Mouse (Mus musculus) megakaryocyte-erythroid progenitor cell, adult 5-6 weeks (primary cell): ENCODE results near the gene Lhfpl2. TPM values are rescaled to one million over a fixed set of nuclear protein-coding genes. Genes with fewer than 3 reads are reported as not detected.

Experiments
- ATAC-seq: replicated peaks from 2 replicates; pipeline ENCODE4 v1.8.0; 2016; ENCODE audit warnings: mild to moderate bottlenecking, inconsistent platforms; ENCODE audit not compliant: severe bottlenecking, poor library complexity, low FRiP score, low TSS enrichment
- total RNA-seq, 2 experiments: library from RNA; stranded (forward) in 1 of 2; stranded (reverse) in 1 of 2; fragments of 200-1000, 215-1000 nt in 1 of 2; fragments of >200 nt in 1 of 2; fragmentation: Nextera tagmentation in 1 of 2; gene quantifications; 2 replicates each; pipeline ENCODE4 v1.2.3; 2014 to 2017

Gene Lhfpl2
- total RNA-seq, 2 experiments from 2014 or later: 24.2 to 29.7 TPM

DNA sequence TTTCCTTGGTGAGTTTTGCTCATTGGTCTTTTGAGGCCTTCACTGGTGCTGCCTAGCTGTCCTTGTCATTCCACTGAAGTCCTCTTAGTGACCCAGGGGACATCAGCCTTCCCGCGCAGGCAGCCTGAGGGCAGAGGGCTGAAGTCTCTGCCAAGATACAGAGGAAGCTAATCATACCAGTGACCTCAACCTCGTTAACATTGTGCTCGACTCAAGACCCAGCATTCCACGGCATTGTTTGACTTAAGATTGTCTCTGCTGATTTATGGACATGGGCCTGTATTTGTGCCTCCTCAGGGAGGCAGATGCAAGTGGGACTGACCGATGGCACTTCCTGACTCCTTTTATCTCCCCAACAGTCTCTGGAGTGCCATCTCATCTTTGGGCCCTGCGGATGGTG is 7.0 kb downstream of the Lhfpl2 start:
- no peak for ATAC-seq

DNA sequence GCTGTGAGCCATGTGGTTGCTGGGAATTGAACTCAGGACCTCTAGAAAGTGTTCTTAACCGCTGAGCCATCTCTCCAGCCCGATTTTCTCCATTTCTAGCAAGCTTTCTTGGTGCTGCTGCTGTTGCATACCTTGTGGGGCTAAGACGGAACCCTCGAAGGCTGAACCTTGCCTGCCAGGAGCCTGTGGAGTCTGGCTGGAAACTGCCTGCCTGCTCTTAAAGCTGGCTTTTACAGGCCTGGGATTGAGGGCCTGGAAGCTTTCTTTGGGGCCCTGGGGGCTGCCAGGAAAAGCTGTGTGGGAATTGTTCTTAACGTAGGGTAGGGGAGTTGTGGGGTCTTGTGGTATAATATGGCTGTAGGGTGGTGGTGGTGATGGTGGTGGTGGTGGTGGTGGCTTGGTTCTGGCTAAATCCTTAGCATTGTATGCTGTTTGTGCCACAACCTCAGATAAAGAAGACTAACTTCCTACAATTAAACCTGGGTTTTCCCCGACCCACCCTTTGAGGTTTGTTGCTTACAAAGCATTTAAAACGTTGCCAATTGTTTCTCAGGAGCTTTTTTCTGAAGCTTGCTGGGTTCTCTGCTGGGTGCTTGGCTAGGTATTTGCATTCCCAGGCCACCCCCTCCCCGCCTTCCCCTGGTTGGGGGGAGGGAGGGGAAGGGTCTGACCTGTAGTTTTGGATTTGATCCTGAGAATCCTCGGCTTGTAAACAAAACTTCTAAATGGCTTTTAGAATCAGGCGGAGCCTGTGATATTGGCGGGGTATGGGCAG is 7.9 kb downstream of the Lhfpl2 start:
- no peak for ATAC-seq

DNA sequence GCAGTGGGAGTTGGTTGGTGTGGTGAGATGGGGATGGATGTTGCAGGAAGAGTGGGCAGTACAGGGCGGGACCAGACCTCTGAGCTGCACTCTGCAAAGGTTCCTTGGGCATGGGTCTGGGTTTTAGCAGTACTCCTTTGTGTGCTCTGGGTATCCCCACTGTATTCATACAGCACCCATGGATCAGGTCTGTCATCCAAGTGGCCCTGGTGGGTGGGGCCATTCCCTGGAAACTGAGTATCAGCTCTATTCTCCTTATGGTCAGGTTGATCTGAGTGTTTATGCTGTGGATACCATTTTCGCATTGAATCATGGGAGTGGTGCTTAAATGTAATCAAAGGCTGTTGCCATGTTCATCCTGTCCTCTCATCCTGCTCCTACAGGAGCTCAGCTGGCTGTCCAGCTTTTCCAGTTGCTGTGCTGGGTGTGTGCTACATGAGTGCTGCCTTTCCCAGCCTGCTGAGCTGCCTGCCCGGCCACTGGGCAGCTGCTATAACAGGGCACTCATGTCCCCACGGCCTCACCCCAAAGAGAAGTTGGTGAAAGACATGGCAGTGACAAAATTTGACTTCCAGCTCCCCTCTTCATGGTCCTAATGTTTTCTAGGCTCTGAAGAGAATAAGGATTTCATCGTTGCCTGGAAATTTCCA is 9.2 kb downstream of the Lhfpl2 start:
- ATAC-seq: no peak

DNA sequence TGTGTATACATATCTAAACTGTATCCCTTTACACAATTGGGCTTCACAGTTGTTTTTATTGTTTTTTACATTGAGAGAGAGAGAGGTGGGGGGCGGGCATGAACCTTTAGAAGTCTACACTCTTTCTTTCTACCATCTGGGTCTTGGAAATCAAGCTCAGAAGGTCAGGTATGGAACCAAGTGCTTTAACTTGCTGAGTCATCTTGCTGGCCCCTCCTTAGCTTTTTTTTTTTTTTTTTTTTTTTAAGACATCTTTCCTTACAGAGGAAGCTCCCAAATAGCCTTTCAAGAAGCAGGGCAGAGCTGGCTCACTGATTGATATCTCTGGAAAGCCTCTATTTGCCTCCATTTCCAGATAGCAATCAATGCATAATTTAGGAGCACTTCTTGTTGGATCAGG is 10.7 kb downstream of the Lhfpl2 start:
- ATAC-seq: no peak

DNA sequence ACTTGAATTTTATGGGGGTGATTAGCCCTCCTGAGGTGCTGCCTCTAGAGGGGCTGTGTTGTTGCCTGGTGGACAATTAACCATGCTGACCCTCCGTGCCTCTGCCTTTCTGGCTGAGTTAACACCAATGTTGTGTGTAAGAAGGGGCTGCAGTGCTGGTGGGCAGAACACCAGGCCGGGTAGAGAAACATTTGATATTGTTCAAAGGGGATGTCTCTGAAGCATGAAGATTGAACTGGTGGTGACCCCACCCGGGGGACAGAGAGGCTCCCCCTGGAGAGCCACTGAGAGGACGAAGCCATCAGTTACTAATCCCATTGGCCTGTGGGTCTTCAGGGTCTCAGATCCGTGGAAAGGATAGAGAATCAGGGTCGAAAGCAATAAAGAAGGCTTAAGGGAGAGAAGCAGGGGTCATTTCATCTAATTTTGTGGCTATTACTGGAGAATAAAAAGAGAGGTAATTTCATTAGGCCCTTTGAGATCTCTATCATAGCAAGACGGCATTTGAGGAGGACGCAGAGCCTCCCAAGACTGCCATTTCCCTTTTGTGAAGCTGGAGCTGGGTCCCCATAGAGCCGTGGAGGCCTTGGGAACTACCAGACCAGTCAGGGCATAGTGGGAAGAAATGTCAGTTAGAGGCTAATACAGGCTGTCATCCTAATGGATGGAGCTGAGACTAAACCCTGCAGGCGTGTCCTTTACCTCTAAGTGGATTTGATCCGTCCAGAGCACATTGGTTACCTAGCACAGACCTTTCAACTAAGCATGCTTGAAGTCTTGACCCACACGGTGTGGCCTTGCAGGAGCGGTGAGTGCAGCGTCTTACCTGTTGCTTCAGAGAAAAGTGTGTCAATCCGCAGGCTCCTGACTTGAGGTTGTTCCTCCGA is 12.1 kb downstream of the Lhfpl2 start:
- no peak for ATAC-seq

DNA sequence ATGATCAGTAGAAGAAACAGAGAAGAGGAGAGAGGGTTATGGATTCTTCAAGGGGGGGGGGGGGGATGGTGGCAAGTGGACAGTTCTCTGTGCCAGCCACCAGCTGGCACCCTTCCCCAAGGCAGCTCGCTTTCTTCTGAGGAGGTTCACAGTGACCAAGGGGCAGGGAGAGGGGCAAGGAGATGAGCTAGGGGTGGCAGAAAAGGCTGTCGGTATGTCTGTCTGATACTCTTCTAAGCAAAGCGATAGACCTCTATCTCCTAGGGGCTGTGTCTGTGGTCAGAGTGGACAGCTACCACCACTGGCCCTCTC is 12.7 kb downstream of the Lhfpl2 start:
- ATAC-seq: no peak

DNA sequence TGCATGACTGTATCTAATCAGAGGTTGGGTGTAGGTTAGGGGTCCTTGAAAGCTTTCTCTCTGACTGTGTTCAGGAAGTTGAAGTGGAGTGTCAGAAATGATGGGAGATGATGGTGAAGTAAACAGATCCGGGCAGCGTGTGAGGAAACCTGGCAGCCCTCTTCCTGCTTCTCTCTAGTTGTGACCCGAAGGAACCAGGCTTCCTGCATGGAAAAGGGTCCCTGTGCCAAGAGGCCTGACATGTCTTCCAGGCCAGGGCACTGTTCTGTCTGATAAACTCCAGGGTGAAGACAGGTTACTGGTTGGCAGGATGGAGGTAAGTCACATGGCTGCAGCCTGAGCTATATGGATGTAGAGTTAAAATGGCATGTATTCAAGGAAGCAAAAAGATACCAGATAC is 13.3 kb downstream of the Lhfpl2 start:
- ATAC-seq: peak; percentile 70

DNA sequence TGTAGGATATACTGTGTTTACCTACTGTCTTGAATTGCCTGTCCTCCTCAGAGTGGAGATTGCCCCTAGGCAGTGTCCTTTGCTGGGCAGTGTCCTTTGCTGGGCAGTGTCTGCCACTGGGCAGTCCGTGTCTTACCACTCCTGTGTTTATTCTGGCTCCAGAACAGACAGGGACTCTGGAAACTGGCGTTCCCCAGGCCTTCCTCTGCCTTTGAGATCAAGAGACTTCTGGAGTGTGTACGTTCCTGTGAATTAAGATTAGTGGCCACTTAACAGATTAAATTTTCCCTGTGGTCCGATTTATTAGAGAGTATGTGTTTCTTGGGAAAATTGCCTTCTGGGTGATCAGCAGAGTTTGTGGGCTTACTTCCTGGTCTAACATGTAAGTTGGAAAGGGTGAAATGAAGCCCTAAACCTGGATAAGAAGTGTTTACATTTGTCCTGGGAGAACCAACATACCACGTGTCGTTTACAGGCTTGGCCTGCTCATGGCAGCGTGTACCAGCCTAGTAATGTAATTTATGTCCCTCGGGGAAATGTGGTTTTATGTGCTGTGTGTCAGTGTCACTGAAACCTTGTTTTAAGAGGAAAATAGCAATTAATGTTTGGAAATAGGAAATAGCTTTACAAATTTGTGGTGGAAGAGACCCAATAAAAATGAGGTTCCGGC is 15.6 kb downstream of the Lhfpl2 start:
- no peak for ATAC-seq

DNA sequence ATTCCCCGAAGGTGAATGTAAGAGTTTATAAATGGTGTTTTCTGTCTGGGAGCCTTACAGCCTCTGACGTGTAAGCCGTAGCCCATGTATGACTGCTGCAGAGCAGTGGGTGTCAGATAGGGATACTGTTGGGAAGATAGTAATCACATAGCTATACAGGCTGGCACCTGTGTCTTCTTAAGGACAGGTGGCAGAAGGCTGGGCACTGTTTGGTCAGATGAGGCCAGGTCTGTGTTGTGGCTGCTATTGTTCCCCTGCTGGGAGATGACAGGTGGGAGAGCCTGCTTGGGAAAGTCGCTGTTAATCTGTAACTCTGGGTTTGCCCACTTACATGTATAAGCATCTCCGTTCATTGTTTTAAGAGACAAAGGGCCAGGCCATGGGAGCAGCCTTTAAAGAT is 16.1 kb downstream of the Lhfpl2 start:
- no peak for ATAC-seq

DNA sequence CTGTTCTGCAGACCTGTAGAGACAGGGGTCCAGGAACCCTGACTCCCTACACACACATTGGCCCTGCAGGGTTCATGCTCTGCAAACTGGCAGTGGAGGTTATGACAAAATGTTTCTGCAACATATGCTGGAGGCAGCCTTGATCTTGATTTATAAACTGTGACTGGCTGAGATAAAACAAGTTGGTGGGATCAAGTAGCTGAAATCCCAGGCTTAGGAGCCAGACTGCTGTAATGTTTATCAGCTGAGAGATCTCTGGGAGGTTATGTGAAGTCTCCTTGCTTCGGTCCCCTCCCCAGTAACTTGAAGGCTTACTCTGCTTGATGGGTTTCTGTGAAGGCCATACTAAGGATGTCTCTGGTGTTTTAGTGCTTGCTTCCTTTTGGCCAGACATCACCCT is 17.6 kb downstream of the Lhfpl2 start:
- no peak for ATAC-seq

DNA sequence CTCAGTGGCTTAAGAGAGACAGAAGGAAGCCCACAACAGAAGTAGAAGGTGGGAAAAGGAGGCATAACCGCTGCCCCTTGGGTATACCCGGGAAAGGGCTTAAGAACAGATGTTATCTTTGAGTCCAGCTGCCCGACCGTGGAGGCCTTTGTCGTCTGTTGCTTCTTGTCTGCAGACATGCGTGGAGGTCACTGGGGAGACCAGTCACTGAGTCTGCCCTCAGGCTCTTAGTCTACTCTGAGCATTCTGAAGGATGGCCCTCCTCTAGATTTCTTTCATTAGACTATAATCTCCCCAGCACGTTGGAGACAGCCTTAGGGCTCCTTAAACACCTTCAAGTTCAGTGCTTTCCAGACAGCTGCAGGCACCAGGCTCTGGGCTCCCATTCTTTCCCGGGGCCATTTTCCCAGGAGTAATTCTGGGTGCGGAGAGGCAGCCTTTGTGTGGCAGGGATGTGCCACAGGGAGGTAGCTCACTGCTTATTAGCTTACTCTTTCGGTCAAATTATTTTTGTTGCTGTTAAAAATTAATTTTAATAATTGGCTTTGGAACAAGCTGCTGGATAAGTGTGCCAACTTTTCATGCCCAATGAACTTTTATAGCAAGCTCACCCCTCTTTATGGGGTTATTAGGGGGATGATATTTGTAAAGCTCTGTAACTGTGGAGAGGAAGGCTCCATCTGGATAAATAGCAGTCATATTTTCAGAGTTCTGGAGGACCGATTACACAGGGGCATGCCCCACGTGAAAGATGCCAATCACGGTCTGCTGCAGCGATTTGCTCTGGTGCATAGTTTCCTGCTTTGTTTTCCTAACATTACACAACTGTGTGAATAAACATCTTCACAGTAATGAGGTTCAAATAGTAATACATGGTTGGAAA is 19.8 kb downstream of the Lhfpl2 start:
- ATAC-seq: no peak

DNA sequence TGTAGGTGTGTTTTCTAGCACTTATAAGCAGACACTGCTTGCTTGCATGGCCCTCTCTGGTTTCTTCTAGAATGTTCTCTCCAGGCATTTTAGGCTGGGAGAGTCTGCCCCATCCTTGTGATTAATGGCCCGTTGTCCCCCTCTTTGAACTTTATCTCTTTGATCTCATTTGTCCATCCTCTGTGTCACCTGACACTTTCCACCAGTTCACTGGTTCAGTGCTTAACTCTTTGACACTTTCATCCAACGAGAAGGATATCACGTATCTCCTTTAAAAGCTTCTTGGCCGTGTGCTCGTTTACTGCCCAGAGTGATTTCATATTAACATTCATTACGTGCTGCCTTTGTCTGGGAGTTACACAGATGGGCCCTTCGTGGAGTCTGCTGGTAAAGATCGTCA is 25.6 kb downstream of the Lhfpl2 start:
- ATAC-seq: no peak

DNA sequence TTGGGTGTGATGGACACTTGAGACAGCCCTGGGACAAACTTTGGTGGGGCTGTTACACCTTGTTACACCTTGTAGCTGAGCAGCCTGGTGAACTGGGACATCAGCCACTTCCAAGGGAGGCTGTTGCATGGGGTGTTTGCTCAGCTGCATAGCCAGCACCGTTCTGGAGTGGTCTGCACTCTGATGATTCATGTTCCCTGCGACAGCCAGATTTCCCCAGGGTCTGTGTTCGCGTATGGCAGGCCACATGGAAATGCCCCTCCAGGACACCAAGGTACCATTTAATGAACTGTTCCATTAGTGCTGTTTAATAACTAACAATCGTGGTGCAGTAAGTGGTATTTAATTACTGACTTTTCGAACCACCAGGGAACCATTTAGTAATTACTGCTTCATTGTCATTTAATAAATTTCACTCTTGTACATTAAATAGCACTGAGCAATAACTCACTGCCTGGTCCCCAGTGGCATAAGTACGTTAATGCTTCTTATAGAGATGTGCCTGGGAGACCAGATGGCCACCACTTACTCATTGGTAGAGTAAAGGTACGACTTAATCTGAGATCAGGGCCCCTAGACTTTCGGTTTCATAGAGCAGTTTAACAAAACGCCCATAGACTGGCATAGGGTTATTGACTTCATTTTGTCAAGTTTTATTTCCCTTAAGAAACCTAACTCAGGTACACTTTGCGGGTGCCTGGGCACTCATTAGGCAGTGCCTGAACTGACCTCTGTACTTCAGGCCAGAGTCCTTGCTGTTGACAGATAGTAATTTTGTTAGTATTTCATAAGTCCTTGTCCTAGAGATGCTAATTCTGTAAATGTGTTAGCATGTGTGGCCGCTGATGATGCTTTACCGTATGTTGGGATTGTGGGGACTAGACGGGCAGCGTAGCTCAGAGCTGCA is 26.9 kb downstream of the Lhfpl2 start:
- ATAC-seq: no peak

DNA sequence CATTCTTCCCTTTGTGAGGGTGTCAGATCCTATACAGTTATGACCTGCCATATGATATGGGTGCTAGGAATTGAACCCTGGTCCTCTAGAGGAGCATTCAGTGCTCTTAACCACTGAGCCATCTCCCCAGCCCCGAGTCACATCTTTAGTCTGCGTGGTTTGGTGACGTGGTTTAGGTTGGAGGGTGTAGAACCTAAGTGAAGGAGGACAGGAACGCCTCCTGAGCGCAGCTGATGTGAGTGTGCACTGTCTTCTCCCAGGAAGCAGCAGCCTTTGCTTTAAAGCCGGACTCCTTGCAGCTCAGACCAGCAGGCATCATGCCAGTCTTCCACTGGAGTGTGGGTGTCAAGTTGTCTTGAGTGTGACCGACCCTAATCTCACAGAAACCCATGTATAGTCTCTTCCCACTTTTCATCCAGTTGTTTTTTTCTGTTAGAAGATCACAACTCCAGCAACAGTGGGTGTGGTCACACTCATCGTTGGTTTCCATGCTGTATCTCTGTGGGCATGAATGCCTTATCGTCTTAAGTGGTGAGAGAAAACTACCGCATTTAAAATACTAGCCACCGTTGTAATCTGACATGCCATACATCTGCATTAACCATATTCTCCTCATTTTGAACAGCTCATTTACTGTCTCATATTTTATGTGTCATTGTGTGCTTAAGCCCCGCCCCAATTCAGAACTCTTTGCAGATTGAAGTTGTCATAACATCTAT is 28.7 kb downstream of the Lhfpl2 start:
- ATAC-seq: peak; percentile 93

DNA sequence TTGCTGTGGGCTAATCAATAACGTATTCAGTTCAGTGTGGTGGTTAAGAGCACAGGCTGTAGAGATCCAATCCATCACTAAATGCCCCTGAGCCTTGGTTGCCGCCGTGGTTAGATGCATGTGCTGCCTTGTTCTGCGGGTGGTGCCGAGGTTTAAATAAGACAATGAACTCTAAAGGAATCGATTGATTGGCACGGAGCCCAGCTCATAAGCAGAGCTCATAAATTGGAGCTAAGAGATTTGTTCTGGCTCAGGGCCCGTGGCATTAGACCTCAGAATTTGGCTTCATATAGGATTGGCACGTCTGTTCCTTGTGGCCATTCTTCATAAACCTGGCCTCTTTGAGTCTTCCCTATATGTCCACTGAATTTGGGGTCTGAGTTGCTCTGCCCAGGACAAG is 29.5 kb downstream of the Lhfpl2 start:
- ATAC-seq: peak; percentile 7

DNA sequence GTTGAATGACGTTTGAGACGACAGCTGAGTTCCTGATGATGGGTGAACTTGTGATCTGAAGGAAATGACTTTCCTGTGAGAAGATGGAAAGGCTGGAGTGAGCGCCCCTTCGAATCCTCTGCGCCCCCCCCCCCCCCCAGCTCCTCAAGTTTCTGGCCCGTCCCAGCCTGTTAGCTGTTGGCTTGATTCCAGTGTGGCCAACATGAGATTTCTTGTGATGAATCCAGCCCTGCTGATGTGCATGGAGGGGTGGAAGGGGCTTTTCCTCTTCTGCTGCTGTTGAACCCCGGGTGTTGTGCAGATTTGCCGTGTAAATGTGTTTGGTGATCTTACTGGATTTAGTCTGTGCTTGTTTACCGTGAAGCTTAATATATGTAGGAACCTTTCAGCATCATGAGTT is 31.2 kb downstream of the Lhfpl2 start:
- no peak for ATAC-seq

DNA sequence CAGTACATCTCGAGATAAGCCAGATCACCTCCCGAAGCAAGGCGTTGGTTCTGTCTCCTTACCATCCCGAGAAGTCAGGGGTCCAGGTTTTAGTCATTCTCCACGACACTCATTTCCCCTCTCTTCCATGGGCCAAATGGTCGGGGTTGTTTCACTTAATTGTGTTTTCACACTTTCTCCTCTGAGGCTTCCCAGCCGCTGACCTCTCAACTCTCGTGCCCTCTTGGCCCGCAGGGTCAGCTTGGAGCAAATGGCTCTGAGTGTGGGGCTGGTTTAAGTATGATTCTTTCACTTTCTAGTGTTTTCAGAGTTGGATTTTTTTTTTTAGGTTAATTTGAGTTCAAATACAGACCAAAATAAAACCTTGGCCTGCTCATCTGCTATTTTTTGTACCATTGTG is 31.7 kb downstream of the Lhfpl2 start:
- no peak for ATAC-seq

DNA sequence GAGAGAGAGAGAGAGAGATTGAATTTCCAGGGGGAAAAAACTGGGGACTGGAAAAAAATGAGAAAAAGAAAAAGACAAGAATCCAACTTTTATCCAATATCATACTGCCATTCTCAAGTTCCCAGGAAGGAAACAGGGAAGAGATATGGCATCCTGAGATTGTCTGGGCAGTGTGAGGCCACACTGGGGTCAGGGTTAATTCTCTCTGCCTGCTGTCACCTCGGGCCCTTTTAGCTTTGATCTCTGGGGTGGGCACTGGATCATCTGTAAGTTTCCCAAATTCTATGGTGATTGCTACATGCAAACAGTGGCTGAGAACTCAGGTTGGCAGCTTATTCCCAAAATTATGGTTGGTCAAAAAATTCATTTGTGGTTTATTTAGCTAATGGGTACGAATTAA is 33.8 kb downstream of the Lhfpl2 start:
- no peak for ATAC-seq
